Comparison of ENCODE assay signal across 22 mouse cellular contexts in genomic region chr13:38523231-38523630, GRCm38 (mm10). TPM values are rescaled to one million over a fixed set of nuclear protein-coding genes. Genes with fewer than 3 reads are reported as not detected.
A peak's percentile ranks its signal among the peaks of the same experiment; 100 is the strongest.
DNase-seq lines count a peak whose midpoint lies in the region; ATAC-seq and TF ChIP-seq lines count a peak whose summit lies in the region.
"Had no signal": no experiment of that assay in that cellular context is flagged by ENCODE, and none has a peak within 500 bp of the region (broad histone marks: within the 10 kb centered on the region; RNA-seq: fewer than 3 reads in every experiment).

No protein-coding gene starts in this region.

- no peak overlapping the region for H3K27ac ChIP-seq in kidney, adult 2 months (ENCODE audit: insufficient read depth, low read depth, low read length)
- H3K27ac ChIP-seq in lung, embryonic 16.5 days (ENCODE audit: low read length), result peak overlapping the region; percentile 67
- H3K27ac ChIP-seq in small intestine, adult 2 months (ENCODE audit: insufficient read depth, low read depth, low read length), result peak overlapping the region; percentile 20
- H3K27ac ChIP-seq: embryonic facial prominence, embryonic 12.5 days; forebrain, embryonic 15.5 days; heart, adult 2 months; heart, embryonic 15.5 days; hindbrain, embryonic 13.5 days; hindbrain, postnatal 0 days had no signal

- 84% methylated on average over 11 of the region's 11 CpGs for WGBS in kidney, adult 2 months
- 89% methylated on average over 11 of the region's 11 CpGs for WGBS in lung, embryonic 16.5 days
- WGBS in small intestine, adult 2 months, result 89% methylated on average over 11 of the region's 11 CpGs

- H3K4me1 ChIP-seq in kidney, adult 2 months (ENCODE audit: control insufficient read depth, insufficient read depth, low read length), result peaks cover 7% of the 10 kb centered on the region
- peaks cover 29% of the 10 kb centered on the region for H3K4me1 ChIP-seq in lung, embryonic 16.5 days (replicated peaks; ENCODE audit: control insufficient read depth, insufficient read depth, low read length)
- H3K4me1 ChIP-seq in small intestine, adult 2 months (ENCODE audit: control insufficient read depth, insufficient read depth, insufficient read length, low read length), result peaks cover 5% of the 10 kb centered on the region; the same call in 1 of the 2 replicates

- no peak overlapping the region for H3K9ac ChIP-seq in lung, embryonic 16.5 days (ENCODE audit: low read length)
- H3K9ac ChIP-seq: embryonic facial prominence, embryonic 12.5 days; forebrain, embryonic 15.5 days; heart, embryonic 15.5 days; hindbrain, embryonic 13.5 days had no signal

- TF ChIP-seq CTCF in kidney, adult 2 months (conservative IDR thresholded peaks at IDR 0.05; ENCODE audit: insufficient read depth, insufficient read length, low read depth, low read length), result no peak
- TF ChIP-seq CTCF in small intestine, adult 2 months (IDR thresholded peaks at IDR 0.05; ENCODE audit: extremely low read depth, insufficient read length, insufficient replicate concordance, low read depth, low read length), result no peak

- H3K27me3 ChIP-seq in kidney, adult 2 months (replicated peaks; ENCODE audit: control insufficient read depth, insufficient read depth, low read length), result no peaks in the 10 kb centered on the region
- no peaks in the 10 kb centered on the region for H3K27me3 ChIP-seq in lung, embryonic 16.5 days (ENCODE audit: control insufficient read depth, insufficient read depth, low read depth, low read length)
- no peaks in the 10 kb centered on the region for H3K27me3 ChIP-seq in small intestine, adult 2 months (ENCODE audit: control insufficient read depth, insufficient read depth, low read length)
- H3K27me3 ChIP-seq: embryonic facial prominence, embryonic 12.5 days; forebrain, embryonic 15.5 days; heart, embryonic 15.5 days; hindbrain, embryonic 13.5 days; Patski had no signal

- H3K4me3 ChIP-seq in kidney, adult 2 months (ENCODE audit: insufficient read depth, low read depth, low read length), result no peak overlapping the region
- H3K4me3 ChIP-seq in lung, embryonic 16.5 days (ENCODE audit: low read length), result no peak overlapping the region
- H3K4me3 ChIP-seq in small intestine, adult 2 months (ENCODE audit: low read depth, low read length), result peak overlapping the region; percentile 19
- H3K4me3 ChIP-seq: embryonic facial prominence, embryonic 12.5 days; forebrain, embryonic 15.5 days; heart, adult 2 months; heart, embryonic 15.5 days; hindbrain, embryonic 13.5 days had no signal

- H3K9me3 ChIP-seq in lung, embryonic 16.5 days (ENCODE audit: control insufficient read depth, low read length), result no peaks in the 10 kb centered on the region
- H3K9me3 ChIP-seq: embryonic facial prominence, embryonic 12.5 days; forebrain, embryonic 15.5 days; heart, embryonic 15.5 days; hindbrain, embryonic 13.5 days had no signal

- H3K36me3 ChIP-seq in kidney, adult 2 months (ENCODE audit: control insufficient read depth, insufficient read depth, low read length), result no peaks in the 10 kb centered on the region; the same call in 1 of the 2 replicates
- peaks cover 30% of the 10 kb centered on the region for H3K36me3 ChIP-seq in lung, embryonic 16.5 days (ENCODE audit: control insufficient read depth, insufficient read depth, low read length)
- peaks cover 47% of the 10 kb centered on the region for H3K36me3 ChIP-seq in small intestine, adult 2 months (ENCODE audit: control insufficient read depth, insufficient read depth, low read length)

- ATAC-seq in lung, embryonic 16.5 days (ENCODE audit: low read depth), result no peak
- ATAC-seq: activated CD4-positive, CD25-positive, alpha-beta regulatory T cell, adult 4 months; forebrain, embryonic 15.5 days; hindbrain, postnatal 0 days; Patski had no signal

- peak; percentile 55 for DNase-seq in adrenal gland, postnatal 14 days
- no peak for DNase-seq in adrenal gland, adult 18-20 months (ENCODE audit: low spot score in 2 of 2)
- peak; percentile 44 for DNase-seq in kidney, adult 2 months
- no peak for DNase-seq in kidney, postnatal 14 days
- no peak for DNase-seq in lung, postnatal 14 days
- DNase-seq in right cerebral cortex, adult 2 months (ENCODE audit: low spot score in 2 of 2), result no peak
- DNase-seq: adrenal gland, adult 8-10 months; cerebellum, adult 11-12 months; cerebellum, adult 9-10 months; cerebellum, postnatal 25 days; heart, adult 2 months; heart, postnatal 14 days had no signal

- TF ChIP-seq POLR2A in kidney, adult 2 months (IDR thresholded peaks at IDR 0.05; ENCODE audit: low read depth, low read length), result no peak
- no peak for TF ChIP-seq POLR2A in small intestine, adult 2 months (IDR thresholded peaks at IDR 0.05; ENCODE audit: low read depth, low read length)

- no peak overlapping the region for H3K4me2 ChIP-seq in lung, embryonic 16.5 days (ENCODE audit: low read depth, low read length)
- H3K4me2 ChIP-seq: embryonic facial prominence, embryonic 12.5 days; forebrain, embryonic 15.5 days; heart, embryonic 11.5 days; heart, embryonic 15.5 days; hindbrain, embryonic 13.5 days had no signal

RNA-seq across cellular contexts. Expression of gene Txndc5, which starts 5.4 kb away (rescaled TPM):
- total RNA-seq in adrenal gland, postnatal 14 days (2021), result 124 and 125 TPM in 2 replicates
- 100 to 1,000 TPM; 106 to 177 TPM for total RNA-seq in adrenal gland, adult 18-20 months (2021)
- 91.3 and 109 TPM in 2 replicates for polyA plus RNA-seq in kidney, adult 2 months (2012; rRNA removed)
- 237 and 238 TPM in 2 replicates for polyA plus RNA-seq in lung, embryonic 16.5 days (2015; fragmentation: Nextera tagmentation; extraction: Ambion mirVana)
- polyA plus RNA-seq in small intestine, adult 2 months (2012; rRNA removed), result 132 and 222 TPM in 2 replicates

Comparison
In these comparisons a context has a peak if more than half of its experiments do, and no peak if none do; other contexts are left out.
1. DNase-seq: peak in adrenal gland, postnatal 14 days (single experiment) and kidney, adult 2 months (single experiment); none in adrenal gland, adult 18-20 months (0 of 2), kidney, postnatal 14 days (single experiment), lung, postnatal 14 days (single experiment) and right cerebral cortex, adult 2 months (0 of 2).